Mouse (Mus musculus) fibroblast of lung, adult 2 months (primary cell): ENCODE data around the gene Kcnc4.

Experiments used
- DNase-seq: peaks from one replicate; pipeline ENCODE4 v3.0.0-alpha.2; 2011; ENCODE audit warnings: low read depth

The Kcnc4 gene

GRCm38 (mm10) chr3:107458104-107458503, 1.2 kb downstream of the Kcnc4 start:
- no peak for DNase-seq

GRCm38 (mm10) chr3:107454280-107454679, 5.1 kb downstream of the Kcnc4 start:
- DNase-seq, result no peak

- DNase-seq, result no peak
Observed at GRCm38 (mm10) chr3:107446822-107447221, 12.5 kb downstream of the Kcnc4 start.

GRCm38 (mm10) chr3:107443866-107444265, 15.5 kb downstream of the Kcnc4 start:
- DNase-seq, result no peak

GRCm38 (mm10) chr3:107442191-107442590, 17.2 kb downstream of the Kcnc4 start:
- DNase-seq, result no peak

- no peak for DNase-seq
Observed at GRCm38 (mm10) chr3:107441306-107441705, 18.0 kb downstream of the Kcnc4 start.

- no peak for DNase-seq
Observed at GRCm38 (mm10) chr3:107439280-107439679, 20.1 kb downstream of the Kcnc4 start.

GRCm38 (mm10) chr3:107437666-107438065, 21.7 kb downstream of the Kcnc4 start:
- no peak for DNase-seq

- DNase-seq, result no peak
Observed at GRCm38 (mm10) chr3:107436434-107436833, 22.9 kb downstream of the Kcnc4 start.

GRCm38 (mm10) chr3:107433614-107434013, 25.7 kb downstream of the Kcnc4 start:
- DNase-seq, result peak; percentile 20

- DNase-seq, result no peak
Observed at GRCm38 (mm10) chr3:107431268-107431667, 28.1 kb downstream of the Kcnc4 start.

GRCm38 (mm10) chr3:107424258-107425041, 34.9 kb downstream of the Kcnc4 start:
- no peak for DNase-seq

GRCm38 (mm10) chr3:107420156-107420555, 39.2 kb downstream of the Kcnc4 start:
- no peak for DNase-seq

GRCm38 (mm10) chr3:107417287-107417644, 42.1 kb downstream of the Kcnc4 start:
- DNase-seq, result no peak

GRCm38 (mm10) chr3:107416541-107417286, 42.6 kb downstream of the Kcnc4 start:
- DNase-seq, result no peak

- DNase-seq, result no peak
Observed at GRCm38 (mm10) chr3:107413093-107413492, 46.3 kb downstream of the Kcnc4 start.

- no peak for DNase-seq
Observed at GRCm38 (mm10) chr3:107412509-107412908, 46.8 kb downstream of the Kcnc4 start.

- DNase-seq, result no peak
Observed at GRCm38 (mm10) chr3:107411669-107412068, 47.7 kb downstream of the Kcnc4 start.

GRCm38 (mm10) chr3:107401401-107401800, 58.0 kb downstream of the Kcnc4 start:
- DNase-seq, result no peak

GRCm38 (mm10) chr3:107399991-107400640, 59.2 kb downstream of the Kcnc4 start:
- no peak for DNase-seq

- DNase-seq, result no peak
Observed at GRCm38 (mm10) chr3:107391198-107391597, 68.2 kb downstream of the Kcnc4 start.
